8 mouse cellular contexts compared by ENCODE assay signal in the genomic region with DNA sequence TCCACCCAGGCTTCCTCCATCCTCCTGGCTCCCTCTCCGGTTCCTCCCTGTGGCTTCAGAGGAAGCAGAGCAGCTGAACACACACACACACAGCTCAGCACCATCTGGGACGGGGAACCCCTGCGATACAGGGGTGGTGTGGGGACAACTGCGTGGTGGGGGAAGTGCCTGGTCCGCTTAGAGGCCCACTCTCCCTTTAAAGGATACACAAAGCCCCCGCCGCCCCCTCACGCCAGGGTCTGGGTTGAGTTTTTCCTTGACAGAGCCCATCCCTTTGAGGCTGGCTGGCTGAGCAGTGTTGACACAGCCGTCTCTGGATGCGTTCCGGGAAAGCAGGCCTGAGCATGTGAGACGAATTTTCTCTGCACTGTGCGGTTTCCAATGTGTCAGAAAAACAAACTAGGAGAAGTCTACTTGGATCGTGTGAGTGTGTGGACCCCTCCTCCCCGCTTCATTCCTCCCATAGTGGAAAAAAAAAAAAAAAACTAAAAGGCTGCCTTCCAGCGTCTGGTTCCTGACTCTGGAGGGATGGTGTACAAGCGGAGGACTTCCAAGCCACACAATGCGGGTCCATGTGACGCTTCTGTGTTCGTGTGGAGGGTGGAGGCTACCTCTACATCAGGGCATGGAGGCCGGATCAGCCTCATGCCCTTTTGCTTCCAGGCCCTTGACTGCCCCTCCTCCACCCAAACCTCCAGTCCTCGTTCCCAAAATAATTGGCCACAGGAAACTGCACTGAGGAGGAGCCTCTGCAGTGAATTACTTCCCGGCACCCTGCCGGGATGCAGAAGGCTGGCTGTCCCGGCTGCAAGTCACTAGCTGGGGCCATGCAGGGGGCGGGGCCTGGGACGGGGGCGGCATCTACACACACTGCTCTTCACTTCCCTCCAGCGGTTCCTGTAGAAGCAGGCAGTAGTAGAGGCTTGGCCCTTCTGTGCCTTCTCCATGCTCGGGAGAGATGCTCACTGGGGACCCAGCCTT.
DNase-seq lines count a peak whose midpoint lies in the region; ATAC-seq lines count a peak whose summit lies in the region.

No protein-coding gene starts in this region.

- H3K4me2 ChIP-seq in hindbrain, embryonic 13.5 days: peak overlapping the region; percentile 48

- peak overlapping the region; percentile 87 for H3K27ac ChIP-seq in hindbrain, embryonic 13.5 days

- peak; percentile 85 for ATAC-seq in hindbrain, embryonic 13.5 days (ENCODE audit: low FRiP score)

- peak overlapping the region; percentile 55; the same call in 1 of the 2 replicates for H3K9ac ChIP-seq in hindbrain, embryonic 13.5 days

- peaks cover 46% of the 10 kb centered on the region for H3K4me1 ChIP-seq in hindbrain, embryonic 13.5 days (replicated peaks)

- H3K27me3 ChIP-seq in hindbrain, embryonic 13.5 days: no peaks in the 10 kb centered on the region

- H3K36me3 ChIP-seq in hindbrain, embryonic 13.5 days: no peaks in the 10 kb centered on the region

- DNase-seq in WW6 (ENCODE audit: low read depth, low spot score): peak; percentile 81
- peak; percentile 73 to 80 for DNase-seq in cerebellum, postnatal 36 days
- DNase-seq in gastrocnemius, adult 18-20 months (ENCODE audit: low spot score): peak; percentile 79
- peak; percentile 49 to 55 for DNase-seq in layer of hippocampus, postnatal 25 days (ENCODE audit: extremely low spot score in 1 of 2, low spot score in 1 of 2)
- peak; percentile 86 for DNase-seq in lung, postnatal 14 days
- DNase-seq in retina, postnatal 1 day: peak; percentile 93
- peak; percentile 64 to 71 for DNase-seq in urinary bladder, adult 18-20 months (ENCODE audit: low spot score in 2 of 2)

- no peaks in the 10 kb centered on the region for H3K9me3 ChIP-seq in hindbrain, embryonic 13.5 days

- WGBS in hindbrain, embryonic 13.5 days: 3% methylated on average over 30 of the region's 30 CpGs

- H3K4me3 ChIP-seq in hindbrain, embryonic 13.5 days: peak overlapping the region; percentile 9

Comparison
In these comparisons a context has a peak if more than half of its experiments do, and no peak if none do; other contexts are left out.
1. Peak in every context shown above with its lines: DNase-seq, ATAC-seq, H3K4me3 ChIP-seq and H3K27ac ChIP-seq.